9 mouse cellular contexts compared by ENCODE assay signal in the genomic region with DNA sequence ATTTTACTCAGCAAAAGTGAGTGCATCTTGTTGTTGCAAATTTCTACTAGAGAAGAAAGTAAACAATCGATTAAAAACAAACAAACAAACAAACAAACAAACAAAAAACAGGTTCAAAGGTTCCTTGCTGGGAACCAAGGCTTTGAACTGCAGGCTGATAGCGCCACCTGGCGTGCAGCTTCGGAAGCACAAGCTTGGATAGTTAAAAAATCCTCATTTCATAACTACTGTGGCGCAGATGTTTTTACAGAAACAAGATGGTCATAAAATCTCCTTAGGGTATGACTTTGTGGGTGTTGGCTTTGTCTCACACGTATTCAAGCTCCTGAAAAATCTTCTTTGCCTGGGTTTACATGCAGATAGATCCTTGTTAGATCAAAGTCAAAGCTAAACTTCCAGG. TPM values are rescaled to one million over a fixed set of nuclear protein-coding genes. Genes with fewer than 3 reads are reported as not detected.
DNase-seq lines count a peak whose midpoint lies in the region; TF ChIP-seq lines count a peak whose summit lies in the region.
"Had no signal": no experiment of that assay in that cellular context is flagged by ENCODE, and none has a peak within 500 bp of the region (broad histone marks: within the 10 kb centered on the region; RNA-seq: fewer than 3 reads in every experiment).

No protein-coding gene starts in this region.

- WGBS in heart, embryonic 10.5 days, result 14% methylated on average over 6 of the region's 6 CpGs

- no peak overlapping the region for H3K27ac ChIP-seq in heart, embryonic 10.5 days
- H3K27ac ChIP-seq: midbrain, embryonic 12.5 days had no signal

- no peaks in the 10 kb centered on the region for H3K27me3 ChIP-seq in heart, embryonic 10.5 days (ENCODE audit: insufficient read depth, poor library complexity, severe bottlenecking)
- H3K27me3 ChIP-seq in C2C12 (ENCODE audit: control insufficient read depth, insufficient read depth, insufficient read length), result no peaks in the 10 kb centered on the region
- H3K27me3 ChIP-seq: midbrain, embryonic 12.5 days had no signal

- H3K4me3 ChIP-seq in heart, embryonic 10.5 days, result no peak overlapping the region
- no peak overlapping the region for H3K4me3 ChIP-seq in C2C12 (ENCODE audit: insufficient read depth, poor library complexity, severe bottlenecking)
- H3K4me3 ChIP-seq: midbrain, embryonic 12.5 days had no signal

- intact Hi-C loops in heart, postnatal 14 days (cut with DNase I), result loop anchor here (5.0 kb wide), 2 partner anchors 356 to 771 kb away; no protein-coding TSS in a partner anchor

- H3K79me3 ChIP-seq in C2C12 (ENCODE audit: low read depth), result no peaks in the 10 kb centered on the region

- peak; percentile 48 for TF ChIP-seq CTCF in C2C12 (IDR thresholded peaks at IDR 0.05; ENCODE audit: control insufficient read depth, insufficient read depth, insufficient read length)

- no peaks in the 10 kb centered on the region for H3K36me3 ChIP-seq in heart, embryonic 10.5 days
- H3K36me3 ChIP-seq in C2C12 (ENCODE audit: control insufficient read depth, insufficient read depth), result no peaks in the 10 kb centered on the region
- H3K36me3 ChIP-seq: midbrain, embryonic 12.5 days had no signal

- H3K4me1 ChIP-seq in heart, embryonic 10.5 days, result peaks cover 10% of the 10 kb centered on the region

- no peak overlapping the region for H3ac ChIP-seq in C2C12 (ENCODE audit: control insufficient read depth, insufficient read length, low read depth)

- peak; percentile 55 to 62 for DNase-seq in heart, postnatal 14 days
- DNase-seq in heart, embryonic 10.5 days (ENCODE audit: low spot score), result no peak
- DNase-seq in ZHBTc4 (ENCODE audit: low read depth, low spot score), result peak; percentile 67
- DNase-seq in embryo, embryonic 11.5 days (ENCODE audit: low read depth, low spot score), result peak; percentile 51
- peak; percentile 71 to 74 for DNase-seq in layer of hippocampus, postnatal 10 days (ENCODE audit: low spot score in 2 of 2)
- peak; percentile 70 for DNase-seq in mesoderm, embryonic 11.5 days (ENCODE audit: low read depth, low spot score)
- peak; percentile 61 for DNase-seq in thymus, postnatal 14 days

- no peaks in the 10 kb centered on the region for H3K9me3 ChIP-seq in heart, embryonic 10.5 days
- H3K9me3 ChIP-seq: midbrain, embryonic 12.5 days had no signal

- H3K79me2 ChIP-seq in C2C12 (ENCODE audit: control insufficient read depth, insufficient read depth), result no peaks in the 10 kb centered on the region

TF ChIP-seq in C2C12, 6 proteins besides CTCF, POLR2A, EP300 and RAD21:
- no peak for TF ChIP-seq CEBPB (IDR thresholded peaks at IDR 0.05; ENCODE audit: low read depth)
- TF ChIP-seq MAX (IDR thresholded peaks at IDR 0.05), result no peak
- no peak for TF ChIP-seq FOSL1 (IDR thresholded peaks at IDR 0.05; ENCODE audit: insufficient read depth, low read length, poor library complexity, severe bottlenecking)
- no peak for TF ChIP-seq USF1 (IDR thresholded peaks at IDR 0.05; ENCODE audit: low read depth)
- TF ChIP-seq MYOD1 (IDR thresholded peaks at IDR 0.05; ENCODE audit: control insufficient read depth, insufficient read length, low read depth), result no peak
- TF ChIP-seq MYOG (IDR thresholded peaks at IDR 0.05; ENCODE audit: control insufficient read depth, extremely low read depth, insufficient read length), result no peak

RNA-seq across cellular contexts. Expression of gene Wwox, which starts 1.2 kb away (rescaled TPM):
- total RNA-seq in heart, postnatal 14 days (2021), result 1 to 10 TPM; 5.6 to 6.5 TPM
- polyA plus RNA-seq in heart, embryonic 10.5 days (2016; fragmentation: Nextera tagmentation; extraction: Ambion mirVana), result 9.8 and 10.3 TPM in 2 replicates
- polyA plus RNA-seq in C2C12 (2012; fragmentation: generic; extraction: Trizol), result 3.7 TPM
- total RNA-seq in layer of hippocampus, postnatal 10 days (2021), result 10 to 100 TPM; 11.4 to 13.4 TPM

RNA-seq across cellular contexts. Expression of gene Clec3a, which starts 20.4 kb away (rescaled TPM):
- not detected for total RNA-seq in heart, postnatal 14 days (2021)
- polyA plus RNA-seq in heart, embryonic 10.5 days (2016; fragmentation: Nextera tagmentation; extraction: Ambion mirVana), result not detected in 2 replicates
- not detected for polyA plus RNA-seq in C2C12 (2012; fragmentation: generic; extraction: Trizol)
- not detected for total RNA-seq in layer of hippocampus, postnatal 10 days (2021)
